Mouse (Mus musculus): ENCODE measurements around the gene Arhgef6.

Gene Arhgef6

GRCm38 (mm10) chrX:57196319-57196718 lies 142.2 kb downstream of the Arhgef6 start:
- no peak for DNase-seq (ENCODE audit: low spot score in 2 of 2)

GRCm38 (mm10) chrX:57189335-57189734 lies 149.2 kb downstream of the Arhgef6 start:
- no peak for DNase-seq (ENCODE audit: low spot score in 2 of 2)

GRCm38 (mm10) chrX:57187301-57187700 lies 151.2 kb downstream of the Arhgef6 start:
- no peak for DNase-seq (ENCODE audit: low spot score in 2 of 2)

GRCm38 (mm10) chrX:57183359-57183758 lies 155.2 kb downstream of the Arhgef6 start:
- DNase-seq (ENCODE audit: low spot score in 2 of 2), result no peak

GRCm38 (mm10) chrX:57182470-57182869 lies 156.1 kb downstream of the Arhgef6 start:
- no peak for DNase-seq (ENCODE audit: low spot score in 2 of 2)
